Mouse (Mus musculus) cerebellum, adult 9-10 months (tissue): ENCODE results near the gene Rasgef1c.

Experiments used
- DNase-seq: peaks from one replicate; pipeline ENCODE4 v3.0.0; 2022

The Rasgef1c gene

GRCm38 (mm10) chr11:50026521-50027090 is 125.0 kb downstream of the Rasgef1c start:
- DNase-seq: peak; percentile 34

- peak; percentile 17 for DNase-seq
Measured at GRCm38 (mm10) chr11:50028416-50028815, 126.8 kb downstream of the Rasgef1c start.
